Mouse (Mus musculus): Measurements from ENCODE around the gene Sspn. TPM values are rescaled to one million over a fixed set of nuclear protein-coding genes. Genes with fewer than 3 reads are reported as not detected.
A peak's percentile ranks its signal among the peaks of the same experiment; 100 is the strongest.

Gene Sspn
- polyA plus RNA-seq, 1 experiment = not detected

DNA sequence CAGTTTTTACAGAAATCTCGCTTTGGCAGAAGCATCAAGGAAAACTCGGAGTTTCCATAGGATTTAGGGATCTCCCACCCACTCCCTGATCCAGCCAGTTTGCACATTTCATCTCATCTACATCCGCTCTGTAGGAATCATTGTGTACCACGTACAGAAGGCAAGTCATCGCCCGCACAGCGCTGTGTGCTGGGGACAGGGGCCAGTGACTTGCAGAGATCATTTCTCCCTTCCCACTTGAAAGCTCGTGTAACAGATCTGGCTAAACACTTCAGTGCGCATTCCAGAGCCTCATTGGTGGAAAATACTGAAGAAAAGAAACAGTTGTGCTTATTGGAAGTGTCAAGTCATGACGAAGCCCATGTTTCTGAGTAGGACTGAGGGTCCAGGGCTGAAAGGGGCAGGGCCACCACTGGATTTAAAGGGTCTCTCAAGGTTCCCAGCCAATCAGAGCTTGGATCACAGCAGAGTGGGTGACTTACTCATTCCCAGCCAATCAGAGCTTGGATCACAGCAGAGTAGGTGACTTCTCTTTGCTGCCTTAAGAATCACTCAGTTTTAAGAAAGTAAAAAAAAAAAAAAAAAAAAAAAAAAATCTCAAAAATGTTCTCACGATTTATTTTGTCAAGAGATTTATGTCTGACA, 14.4 kb downstream of the Sspn start:
- Histone ChIP-seq H3K36me3 (replicated peaks; ENCODE audit: low read length) (no peaks in the 10 kb centered on the region), H3K27me3 (replicated peaks) (peaks cover 3% of the 10 kb centered on the region), H3K4me1 (peaks cover 52% of the 10 kb centered on the region), H3K9me3 (no peaks in the 10 kb centered on the region), H3K4me3 (replicated peaks) (no peak overlapping the region)
- no peak for TF ChIP-seq FLI1 (IDR thresholded peaks at IDR 0.05; ENCODE audit: low read length)
- TF ChIP-seq GATA1 (IDR thresholded peaks at IDR 0.05; ENCODE audit: borderline replicate concordance, low read length) = no peak

- Histone ChIP-seq H3K4me1 (peaks cover 54% of the 10 kb centered on the region), H3K27me3 (replicated peaks) (peaks cover 4% of the 10 kb centered on the region), H3K9me3 (no peaks in the 10 kb centered on the region), H3K4me3 (replicated peaks) (no peak overlapping the region), H3K36me3 (replicated peaks; ENCODE audit: low read length) (no peaks in the 10 kb centered on the region)
- TF ChIP-seq GATA1 (IDR thresholded peaks at IDR 0.05; ENCODE audit: borderline replicate concordance, low read length) (no peak), FLI1 (IDR thresholded peaks at IDR 0.05; ENCODE audit: low read length) (no peak)
These were observed 17.6 kb downstream of the Sspn start for GRCm38 (mm10) chr6:145949049-145949448.

- H3K4me3 ChIP-seq (replicated peaks) = no peak overlapping the region
- no peaks in the 10 kb centered on the region for H3K36me3 ChIP-seq (replicated peaks; ENCODE audit: low read length)
- TF ChIP-seq GATA1 (IDR thresholded peaks at IDR 0.05; ENCODE audit: borderline replicate concordance, low read length) (no peak), FLI1 (IDR thresholded peaks at IDR 0.05; ENCODE audit: low read length) (no peak)
- H3K4me1 ChIP-seq = peaks cover 56% of the 10 kb centered on the region
- H3K9me3 ChIP-seq = 0 out of 2 replicates have a peak, but pooled peaks cover 3% of the 10 kb centered on the region
- peaks cover 5% of the 10 kb centered on the region for H3K27me3 ChIP-seq (replicated peaks)
These were observed 19.2 kb downstream of the Sspn start for GRCm38 (mm10) chr6:145950626-145951025.

GRCm38 (mm10) chr6:145952594-145952993, 21.2 kb downstream of the Sspn start:
- 0 out of 2 replicates have a peak, but pooled peaks cover 3% of the 10 kb centered on the region for H3K9me3 ChIP-seq
- H3K36me3 ChIP-seq (replicated peaks; ENCODE audit: low read length) = no peaks in the 10 kb centered on the region
- H3K27me3 ChIP-seq (replicated peaks) = peaks cover 6% of the 10 kb centered on the region
- H3K4me3 ChIP-seq (replicated peaks) = peak overlapping the region; percentile 29
- no peak for TF ChIP-seq FLI1 (IDR thresholded peaks at IDR 0.05; ENCODE audit: low read length)
- no peak for TF ChIP-seq GATA1 (IDR thresholded peaks at IDR 0.05; ENCODE audit: borderline replicate concordance, low read length)
- H3K4me1 ChIP-seq = peaks cover 46% of the 10 kb centered on the region

GRCm38 (mm10) chr6:145953121-145953896, 21.9 kb downstream of the Sspn start:
- Histone ChIP-seq H3K9me3 (0 out of 2 replicates have a peak, but pooled peaks cover 3% of the 10 kb centered on the region), H3K4me1 (peaks cover 47% of the 10 kb centered on the region), H3K4me3 (replicated peaks) (peak overlapping the region; percentile 14), H3K27me3 (replicated peaks) (peaks cover 6% of the 10 kb centered on the region), H3K36me3 (replicated peaks; ENCODE audit: low read length) (no peaks in the 10 kb centered on the region)
- TF ChIP-seq FLI1 (IDR thresholded peaks at IDR 0.05; ENCODE audit: low read length) = no peak
- no peak for TF ChIP-seq GATA1 (IDR thresholded peaks at IDR 0.05; ENCODE audit: borderline replicate concordance, low read length)

DNA sequence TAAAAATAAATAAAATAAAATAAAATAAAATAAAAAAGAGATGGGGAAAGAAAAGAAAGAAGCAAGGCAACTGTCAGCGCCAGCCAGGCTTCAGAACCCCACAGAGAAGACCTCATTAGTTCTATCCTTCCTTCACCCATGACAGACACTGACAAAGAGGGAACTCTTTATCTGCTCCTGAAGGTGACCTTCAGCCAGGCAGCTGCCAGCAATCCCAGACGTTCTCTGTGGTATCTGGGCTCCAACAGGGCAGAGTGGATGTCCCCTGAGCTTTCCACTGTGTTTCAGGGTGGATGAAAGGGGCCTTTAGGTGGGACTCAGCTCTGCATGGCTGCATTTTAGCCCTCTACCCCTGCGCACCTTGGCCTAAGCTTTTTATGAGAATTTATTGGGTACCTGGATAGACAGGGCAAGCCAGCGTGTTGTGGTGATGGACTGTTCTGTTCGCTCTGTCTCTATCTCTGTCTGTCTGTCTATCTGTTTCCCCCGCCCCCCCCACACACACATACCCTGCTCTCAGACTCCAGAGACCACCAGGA, 26.1 kb downstream of the Sspn start:
- Histone ChIP-seq H3K36me3 (replicated peaks; ENCODE audit: low read length) (no peaks in the 10 kb centered on the region), H3K9me3 (0 out of 2 replicates have a peak, but pooled peaks cover 3% of the 10 kb centered on the region), H3K4me3 (replicated peaks) (no peak overlapping the region), H3K27me3 (replicated peaks) (peaks cover 6% of the 10 kb centered on the region), H3K4me1 (peaks cover 29% of the 10 kb centered on the region)
- no peak for TF ChIP-seq GATA1 (IDR thresholded peaks at IDR 0.05; ENCODE audit: borderline replicate concordance, low read length)
- no peak for TF ChIP-seq FLI1 (IDR thresholded peaks at IDR 0.05; ENCODE audit: low read length)

GRCm38 (mm10) chr6:145958070-145958469, 26.6 kb downstream of the Sspn start:
- no peak overlapping the region for H3K4me3 ChIP-seq (replicated peaks)
- H3K36me3 ChIP-seq (replicated peaks; ENCODE audit: low read length) = no peaks in the 10 kb centered on the region
- peaks cover 6% of the 10 kb centered on the region for H3K27me3 ChIP-seq (replicated peaks)
- peaks cover 23% of the 10 kb centered on the region for H3K4me1 ChIP-seq
- 0 out of 2 replicates have a peak, but pooled peaks cover 3% of the 10 kb centered on the region for H3K9me3 ChIP-seq
- TF ChIP-seq FLI1 (IDR thresholded peaks at IDR 0.05; ENCODE audit: low read length) = no peak
- no peak for TF ChIP-seq GATA1 (IDR thresholded peaks at IDR 0.05; ENCODE audit: borderline replicate concordance, low read length)

GRCm38 (mm10) chr6:145961047-145961446, 29.6 kb downstream of the Sspn start:
- H3K4me3 ChIP-seq (replicated peaks) = no peak overlapping the region
- H3K27me3 ChIP-seq (replicated peaks) = peaks cover 12% of the 10 kb centered on the region
- no peaks in the 10 kb centered on the region for H3K36me3 ChIP-seq (replicated peaks; ENCODE audit: low read length)
- H3K9me3 ChIP-seq = no peaks in the 10 kb centered on the region
- no peak for TF ChIP-seq FLI1 (IDR thresholded peaks at IDR 0.05; ENCODE audit: low read length)
- no peak for TF ChIP-seq GATA1 (IDR thresholded peaks at IDR 0.05; ENCODE audit: borderline replicate concordance, low read length)
- peaks cover 12% of the 10 kb centered on the region; the same call in 1 of the 2 replicates for H3K4me1 ChIP-seq

DNA sequence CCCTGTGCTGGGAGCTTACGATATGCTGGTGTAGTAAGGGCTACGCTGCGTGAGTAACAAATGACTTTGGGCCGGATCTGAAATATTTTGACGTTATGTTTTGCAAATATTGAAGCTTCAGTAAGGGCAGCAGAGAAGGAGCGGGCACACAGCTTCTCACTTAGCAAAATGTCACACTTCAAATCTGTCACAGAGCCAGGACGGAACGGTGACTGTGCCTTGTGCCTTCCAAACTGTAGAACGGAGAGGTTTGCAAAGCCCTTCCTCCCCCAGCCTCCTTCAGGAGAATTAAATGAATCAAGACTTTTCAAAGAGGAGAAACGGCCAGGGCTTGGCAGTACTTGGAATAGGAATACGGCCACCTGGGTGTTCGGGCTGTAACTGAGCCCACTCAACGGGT, 32.5 kb downstream of the Sspn start:
- H3K4me1 ChIP-seq = peaks cover 9% of the 10 kb centered on the region
- peaks cover 24% of the 10 kb centered on the region for H3K27me3 ChIP-seq (replicated peaks)
- TF ChIP-seq GATA1 (IDR thresholded peaks at IDR 0.05; ENCODE audit: borderline replicate concordance, low read length) (no peak), FLI1 (IDR thresholded peaks at IDR 0.05; ENCODE audit: low read length) (no peak)
- no peak overlapping the region for H3K4me3 ChIP-seq (replicated peaks)
- no peaks in the 10 kb centered on the region for H3K9me3 ChIP-seq
- H3K36me3 ChIP-seq (replicated peaks; ENCODE audit: low read length) = no peaks in the 10 kb centered on the region

GRCm38 (mm10) chr6:145967693-145968092, 36.3 kb downstream of the Sspn start:
- Histone ChIP-seq H3K9me3 (peaks cover 8% of the 10 kb centered on the region; the same call in 1 of the 2 replicates), H3K27me3 (replicated peaks) (peaks cover 22% of the 10 kb centered on the region), H3K4me3 (replicated peaks) (no peak overlapping the region), H3K36me3 (replicated peaks; ENCODE audit: low read length) (no peaks in the 10 kb centered on the region), H3K4me1 (peaks cover 9% of the 10 kb centered on the region)
- TF ChIP-seq FLI1 (IDR thresholded peaks at IDR 0.05; ENCODE audit: low read length) (no peak), GATA1 (IDR thresholded peaks at IDR 0.05; ENCODE audit: borderline replicate concordance, low read length) (no peak)

Data from megakaryocyte, embryonic 14.5 days (primary cell).